Mouse (Mus musculus): ENCODE measurements at regions not wholly inside any gene's neighbourhood (a gene's known extent, or its start where the extent isn't known, plus 50 kb on each side); places are given as distances from the start of the nearest gene placed in this dataset.

- H3K4me3 ChIP-seq (ENCODE audit: low read length) = no peak overlapping the region
- peak overlapping the region; percentile 79 for H3K27ac ChIP-seq (ENCODE audit: low read length)
- no peak for ATAC-seq (replicated peaks; ENCODE audit: extremely low read depth, insufficient read depth, low FRiP score)
- H3K27me3 ChIP-seq (ENCODE audit: control insufficient read depth, insufficient read depth, low read length) = no peaks in the 10 kb centered on the region
- peaks cover 14% of the 10 kb centered on the region for H3K4me1 ChIP-seq (ENCODE audit: control insufficient read depth, insufficient read depth, low read length)
- H3K36me3 ChIP-seq (ENCODE audit: control insufficient read depth, insufficient read depth) = no peaks in the 10 kb centered on the region
- peaks cover 4% of the 10 kb centered on the region; the same call in 1 of the 2 replicates for H3K9me3 ChIP-seq (replicated peaks; ENCODE audit: control insufficient read depth, low read length)
- H3K4me2 ChIP-seq (ENCODE audit: low read depth, low read length) = no peak overlapping the region
- WGBS = 61% methylated on average over 9 of the region's 9 CpGs
- no peak overlapping the region for H3K9ac ChIP-seq (ENCODE audit: low read length)
Measured at GRCm38 (mm10) chr15:11745629-11746372, 161.3 kb downstream of the Npr3 start.

- Histone ChIP-seq H3K4me3 (ENCODE audit: low read length) (no peak overlapping the region), H3K27ac (ENCODE audit: low read length) (peak overlapping the region; percentile 79), H3K36me3 (ENCODE audit: control insufficient read depth, insufficient read depth) (no peaks in the 10 kb centered on the region), H3K9ac (ENCODE audit: low read length) (no peak overlapping the region), H3K4me2 (ENCODE audit: low read depth, low read length) (no peak overlapping the region), H3K27me3 (ENCODE audit: control insufficient read depth, insufficient read depth, low read length) (no peaks in the 10 kb centered on the region), H3K4me1 (ENCODE audit: control insufficient read depth, insufficient read depth, low read length) (peaks cover 14% of the 10 kb centered on the region), H3K9me3 (replicated peaks; ENCODE audit: control insufficient read depth, low read length) (peaks cover 4% of the 10 kb centered on the region; the same call in 1 of the 2 replicates)
- ATAC-seq (replicated peaks; ENCODE audit: extremely low read depth, insufficient read depth, low FRiP score) = peak; percentile 67; the same call in 1 of the 2 replicates
- WGBS = 16% methylated on average over 5 of the region's 5 CpGs
Measured at GRCm38 (mm10) chr15:11744903-11745302, 162.2 kb downstream of the Npr3 start.

DNA sequence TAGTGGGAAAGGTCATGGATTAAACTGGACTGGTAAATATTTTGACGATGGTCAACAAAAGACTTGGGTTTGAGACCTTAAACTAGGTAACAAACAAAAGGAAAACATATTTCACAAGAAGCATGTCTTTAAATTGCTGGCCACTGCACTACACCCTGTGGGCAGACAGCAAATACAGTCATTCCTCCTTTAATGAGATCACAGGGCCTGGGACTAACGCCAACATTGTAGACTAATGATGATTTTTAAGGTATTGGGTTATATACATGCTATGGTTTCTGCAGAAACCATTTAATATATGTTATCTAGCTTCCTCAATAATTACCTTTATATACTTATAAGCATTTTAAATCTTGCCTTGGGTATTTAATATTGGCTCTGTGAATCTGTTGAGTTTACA lies 162.8 kb downstream of the Npr3 start:
- H3K27ac ChIP-seq (ENCODE audit: low read length) = peak overlapping the region; percentile 79
- H3K27me3 ChIP-seq (ENCODE audit: control insufficient read depth, insufficient read depth, low read length) = no peaks in the 10 kb centered on the region
- peaks cover 4% of the 10 kb centered on the region; the same call in 1 of the 2 replicates for H3K9me3 ChIP-seq (replicated peaks; ENCODE audit: control insufficient read depth, low read length)
- no peak for ATAC-seq (replicated peaks; ENCODE audit: extremely low read depth, insufficient read depth, low FRiP score)
- WGBS = 73% methylated on average over 2 of the region's 2 CpGs
- H3K36me3 ChIP-seq (ENCODE audit: control insufficient read depth, insufficient read depth) = no peaks in the 10 kb centered on the region
- no peak overlapping the region for H3K4me2 ChIP-seq (ENCODE audit: low read depth, low read length)
- peaks cover 14% of the 10 kb centered on the region for H3K4me1 ChIP-seq (ENCODE audit: control insufficient read depth, insufficient read depth, low read length)
- no peak overlapping the region for H3K9ac ChIP-seq (ENCODE audit: low read length)
- H3K4me3 ChIP-seq (ENCODE audit: low read length) = no peak overlapping the region

DNA sequence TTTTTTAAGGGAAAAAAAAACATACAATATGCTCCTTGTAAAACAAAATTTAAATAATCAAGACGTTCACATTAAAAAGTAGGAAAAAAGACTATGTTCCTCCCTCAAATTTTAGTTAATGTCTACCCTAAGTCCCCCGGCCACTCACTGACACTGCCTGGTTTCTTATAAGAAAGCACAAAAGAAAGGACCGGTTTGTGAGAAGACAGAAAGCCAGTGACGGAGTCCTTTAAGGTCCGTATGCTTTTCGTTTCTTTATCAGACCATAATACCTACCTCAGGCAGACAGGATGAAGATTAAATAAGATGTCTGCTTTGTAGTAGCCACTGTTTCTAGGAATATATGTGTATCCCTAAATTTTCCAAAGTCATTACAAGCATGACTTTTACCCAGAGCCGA lies 164.3 kb downstream of the Npr3 start:
- no peaks in the 10 kb centered on the region for H3K9me3 ChIP-seq (replicated peaks; ENCODE audit: control insufficient read depth, low read length)
- H3K9ac ChIP-seq (ENCODE audit: low read length) = no peak overlapping the region
- no peak overlapping the region for H3K27ac ChIP-seq (ENCODE audit: low read length)
- H3K4me1 ChIP-seq (ENCODE audit: control insufficient read depth, insufficient read depth, low read length) = peaks cover 14% of the 10 kb centered on the region
- H3K27me3 ChIP-seq (ENCODE audit: control insufficient read depth, insufficient read depth, low read length) = no peaks in the 10 kb centered on the region
- no peak overlapping the region for H3K4me2 ChIP-seq (ENCODE audit: low read depth, low read length)
- no peaks in the 10 kb centered on the region for H3K36me3 ChIP-seq (ENCODE audit: control insufficient read depth, insufficient read depth)
- H3K4me3 ChIP-seq (ENCODE audit: low read length) = no peak overlapping the region
- ATAC-seq (replicated peaks; ENCODE audit: extremely low read depth, insufficient read depth, low FRiP score) = no peak
- 60% methylated on average over 7 of the region's 7 CpGs for WGBS

DNA sequence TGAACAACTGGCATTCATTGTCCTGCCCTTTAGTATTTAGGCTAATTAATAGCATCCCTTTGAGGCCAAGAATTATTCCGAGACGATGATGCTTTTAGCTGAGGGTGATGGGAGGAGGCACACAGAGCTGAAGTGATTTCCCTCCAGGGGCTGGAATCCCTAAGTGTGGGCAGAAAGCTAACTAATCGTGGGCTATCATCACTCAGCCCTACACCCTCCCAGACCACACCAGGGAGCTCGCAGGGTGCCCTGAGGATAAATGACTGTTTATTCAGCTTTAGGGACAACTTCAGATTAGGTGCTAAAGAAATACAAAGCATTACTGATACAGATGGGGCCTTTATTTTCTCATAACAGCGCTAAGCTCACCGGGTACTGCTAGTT lies 164.7 kb downstream of the Npr3 start:
- no peaks in the 10 kb centered on the region for H3K9me3 ChIP-seq (replicated peaks; ENCODE audit: control insufficient read depth, low read length)
- no peaks in the 10 kb centered on the region for H3K27me3 ChIP-seq (ENCODE audit: control insufficient read depth, insufficient read depth, low read length)
- H3K4me3 ChIP-seq (ENCODE audit: low read length) = peak overlapping the region; percentile 28; the same call in 1 of the 2 replicates
- H3K36me3 ChIP-seq (ENCODE audit: control insufficient read depth, insufficient read depth) = no peaks in the 10 kb centered on the region
- H3K9ac ChIP-seq (ENCODE audit: low read length) = no peak overlapping the region
- no peak for ATAC-seq (replicated peaks; ENCODE audit: extremely low read depth, insufficient read depth, low FRiP score)
- H3K27ac ChIP-seq (ENCODE audit: low read length) = no peak overlapping the region
- H3K4me1 ChIP-seq (ENCODE audit: control insufficient read depth, insufficient read depth, low read length) = peaks cover 14% of the 10 kb centered on the region
- WGBS = 13% methylated on average over 6 of the region's 6 CpGs
- H3K4me2 ChIP-seq (ENCODE audit: low read depth, low read length) = peak overlapping the region; percentile 63

DNA sequence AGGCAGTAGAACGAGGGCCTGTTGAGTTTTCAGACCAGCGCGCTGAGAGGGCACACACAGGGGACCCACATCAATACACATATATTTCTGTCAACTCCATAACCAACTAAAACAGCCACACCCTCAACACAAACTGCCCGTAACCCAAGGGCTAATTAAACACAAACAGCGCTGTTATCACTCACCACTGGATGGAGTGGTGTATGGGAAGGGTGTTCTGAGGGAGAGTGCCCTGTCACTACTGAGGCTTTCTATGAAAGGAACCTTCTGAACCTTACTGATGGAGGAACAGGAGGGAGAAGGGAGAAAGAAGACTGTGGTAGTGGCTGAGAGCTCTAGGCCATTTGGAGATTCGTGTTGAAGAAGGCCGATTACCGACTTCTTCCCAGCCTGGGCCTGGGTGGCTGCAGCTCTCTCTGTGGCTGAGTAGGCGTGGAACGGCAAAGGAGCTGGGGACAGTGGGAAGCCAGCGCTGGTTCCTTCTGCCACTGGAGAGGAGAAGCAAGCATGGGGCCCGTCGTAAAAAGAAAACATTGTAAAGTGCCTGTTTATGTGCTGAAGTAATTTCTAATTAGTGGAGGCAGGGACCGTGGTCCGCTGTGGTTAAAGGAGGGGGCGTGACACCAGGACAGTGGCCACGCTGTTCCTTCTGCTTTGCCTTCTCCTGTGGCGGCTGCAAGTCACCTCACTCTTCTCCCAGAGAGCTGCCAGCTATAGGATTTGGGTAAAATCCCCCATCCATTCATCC lies 165.3 kb downstream of the Npr3 start:
- Histone ChIP-seq H3K27ac (ENCODE audit: low read length) (peak overlapping the region; percentile 35; the same call in 1 of the 2 replicates), H3K36me3 (ENCODE audit: control insufficient read depth, insufficient read depth) (no peaks in the 10 kb centered on the region), H3K9ac (ENCODE audit: low read length) (peak overlapping the region; percentile 25; the same call in 1 of the 2 replicates), H3K4me2 (ENCODE audit: low read depth, low read length) (peak overlapping the region; percentile 63), H3K4me1 (ENCODE audit: control insufficient read depth, insufficient read depth, low read length) (peaks cover 14% of the 10 kb centered on the region), H3K9me3 (replicated peaks; ENCODE audit: control insufficient read depth, low read length) (no peaks in the 10 kb centered on the region), H3K27me3 (ENCODE audit: control insufficient read depth, insufficient read depth, low read length) (no peaks in the 10 kb centered on the region), H3K4me3 (ENCODE audit: low read length) (peak overlapping the region; percentile 28)
- no peak for ATAC-seq (replicated peaks; ENCODE audit: extremely low read depth, insufficient read depth, low FRiP score)
- WGBS = 28% methylated on average over 18 of the region's 18 CpGs

GRCm38 (mm10) chr15:11737436-11738000 lies 169.6 kb downstream of the Npr3 start:
- 58% methylated on average over 4 of the region's 4 CpGs for whole genome bisulfite sequencing
- peaks cover 9% of the 10 kb centered on the region for H3K4me1 ChIP-seq (ENCODE audit: control insufficient read depth, insufficient read depth, low read length)
- H3K27ac ChIP-seq (ENCODE audit: low read length) = no peak overlapping the region
- no peak for ATAC-seq (replicated peaks; ENCODE audit: extremely low read depth, insufficient read depth, low FRiP score)
- no peaks in the 10 kb centered on the region for H3K36me3 ChIP-seq (ENCODE audit: control insufficient read depth, insufficient read depth)
- H3K4me3 ChIP-seq (ENCODE audit: low read length) = no peak overlapping the region
- H3K9ac ChIP-seq (ENCODE audit: low read length) = no peak overlapping the region
- H3K4me2 ChIP-seq (ENCODE audit: low read depth, low read length) = no peak overlapping the region
- no peaks in the 10 kb centered on the region for H3K27me3 ChIP-seq (ENCODE audit: control insufficient read depth, insufficient read depth, low read length)
- no peaks in the 10 kb centered on the region for H3K9me3 ChIP-seq (replicated peaks; ENCODE audit: control insufficient read depth, low read length)

- ATAC-seq (replicated peaks; ENCODE audit: extremely low read depth, insufficient read depth, low FRiP score) = peak; percentile 49; the same call in 1 of the 2 replicates
- 68% methylated on average over 5 of the region's 5 CpGs for WGBS
- H3K27ac ChIP-seq (ENCODE audit: low read length) = no peak overlapping the region
- H3K9me3 ChIP-seq (replicated peaks; ENCODE audit: control insufficient read depth, low read length) = no peaks in the 10 kb centered on the region
- H3K27me3 ChIP-seq (ENCODE audit: control insufficient read depth, insufficient read depth, low read length) = no peaks in the 10 kb centered on the region
- H3K4me1 ChIP-seq (ENCODE audit: control insufficient read depth, insufficient read depth, low read length) = no peaks in the 10 kb centered on the region
- H3K9ac ChIP-seq (ENCODE audit: low read length) = no peak overlapping the region
- H3K4me2 ChIP-seq (ENCODE audit: low read depth, low read length) = no peak overlapping the region
- H3K36me3 ChIP-seq (ENCODE audit: control insufficient read depth, insufficient read depth) = no peaks in the 10 kb centered on the region
- no peak overlapping the region for H3K4me3 ChIP-seq (ENCODE audit: low read length)
Measured at GRCm38 (mm10) chr15:11734639-11735265, 172.3 kb downstream of the Npr3 start.

All from heart, embryonic 16.5 days (tissue).